Mouse (Mus musculus) olfactory bulb, adult 2 months (tissue): ENCODE measurements around the gene Nrbp1.

ENCODE experiments used
- CTCF ChIP-seq: fragments of 200-500 bp; IDR thresholded peaks from 2 replicates; pipeline ENCODE4 v1.5.1; 2012; ENCODE audit warnings: low read depth, mild to moderate bottlenecking, low read length, moderate library complexity; ENCODE audit not compliant: insufficient read depth
- POLR2A ChIP-seq: fragments of 200-500 bp; IDR thresholded peaks from 2 replicates; pipeline ENCODE4 v1.6.1; 2012; ENCODE audit warnings: mild to moderate bottlenecking, low read depth, low read length, moderate library complexity; ENCODE audit not compliant: insufficient read depth

- no peak for TF ChIP-seq CTCF
- TF ChIP-seq POLR2A, result no peak
These were observed 41.3 kb upstream of the Nrbp1 start for GRCm38 (mm10) chr5:31199321-31199892.
